18 mouse cellular contexts compared by ENCODE assay signal in genomic region chr7:89391281-89391680, GRCm38 (mm10). TPM values are rescaled to one million over a fixed set of nuclear protein-coding genes. Genes with fewer than 3 reads are reported as not detected.
DNase-seq lines count a peak whose midpoint lies in the region; ATAC-seq and TF ChIP-seq lines count a peak whose summit lies in the region.
"Had no signal": no experiment of that assay in that cellular context is flagged by ENCODE, and none has a peak within 500 bp of the region (broad histone marks: within the 10 kb centered on the region; RNA-seq: fewer than 3 reads in every experiment).

No protein-coding gene starts in this region.

- peak overlapping the region; percentile 39; the same call in 1 of the 2 replicates for H3K27ac ChIP-seq in intestine, embryonic 16.5 days (ENCODE audit: low read length)
- H3K27ac ChIP-seq in intestine, embryonic 15.5 days = no peak overlapping the region
- no peak overlapping the region for H3K27ac ChIP-seq in liver, embryonic 11.5 days (ENCODE audit: low read depth, low read length)
- no peak overlapping the region for H3K27ac ChIP-seq in liver, embryonic 12.5 days
- H3K27ac ChIP-seq in liver, postnatal 0 days (ENCODE audit: low read depth) = peak overlapping the region; percentile 59
- H3K27ac ChIP-seq in stomach, postnatal 0 days (replicated peaks) = peak overlapping the region; percentile 5; the same call in 1 of the 2 replicates
- H3K27ac ChIP-seq: embryonic facial prominence, embryonic 15.5 days; forebrain, embryonic 10.5 days; hindbrain, embryonic 10.5 days; hindbrain, embryonic 14.5 days had no signal

- no peaks in the 10 kb centered on the region for H3K27me3 ChIP-seq in intestine, embryonic 16.5 days (replicated peaks; ENCODE audit: control insufficient read depth, insufficient read depth, low read length)
- no peaks in the 10 kb centered on the region for H3K27me3 ChIP-seq in intestine, embryonic 15.5 days (replicated peaks)
- no peaks in the 10 kb centered on the region for H3K27me3 ChIP-seq in liver, embryonic 11.5 days (replicated peaks; ENCODE audit: control insufficient read depth, insufficient read depth, low read length)
- no peaks in the 10 kb centered on the region for H3K27me3 ChIP-seq in liver, embryonic 12.5 days (replicated peaks)
- no peaks in the 10 kb centered on the region for H3K27me3 ChIP-seq in liver, postnatal 0 days (ENCODE audit: insufficient read depth, low read length)
- no peaks in the 10 kb centered on the region for H3K27me3 ChIP-seq in stomach, postnatal 0 days (ENCODE audit: control insufficient read depth, insufficient read depth, low read length)
- H3K27me3 ChIP-seq: embryonic facial prominence, embryonic 15.5 days; heart, embryonic 12.5 days had no signal

- ATAC-seq in intestine, embryonic 16.5 days = no peak
- no peak for ATAC-seq in intestine, embryonic 15.5 days
- ATAC-seq in liver, embryonic 11.5 days (replicated peaks; ENCODE audit: low FRiP score) = no peak
- no peak for ATAC-seq in liver, embryonic 12.5 days
- peak; percentile 22; the same call in 1 of the 2 replicates for ATAC-seq in liver, postnatal 0 days
- no peak for ATAC-seq in stomach, postnatal 0 days (ENCODE audit: low FRiP score, low TSS enrichment)
- ATAC-seq: forebrain, embryonic 14.5 days had no signal

- H3K9me3 ChIP-seq in intestine, embryonic 16.5 days (ENCODE audit: control insufficient read depth, low read length) = no peaks in the 10 kb centered on the region
- no peaks in the 10 kb centered on the region for H3K9me3 ChIP-seq in intestine, embryonic 15.5 days
- H3K9me3 ChIP-seq in liver, embryonic 11.5 days (ENCODE audit: control insufficient read depth, low read length) = no peaks in the 10 kb centered on the region
- no peaks in the 10 kb centered on the region for H3K9me3 ChIP-seq in liver, embryonic 12.5 days (replicated peaks)
- H3K9me3 ChIP-seq in liver, postnatal 0 days (ENCODE audit: low read length) = no peaks in the 10 kb centered on the region
- H3K9me3 ChIP-seq in stomach, postnatal 0 days (ENCODE audit: control insufficient read depth, low read length) = no peaks in the 10 kb centered on the region
- H3K9me3 ChIP-seq: embryonic facial prominence, embryonic 15.5 days; forebrain, embryonic 10.5 days; heart, embryonic 12.5 days; hindbrain, embryonic 10.5 days had no signal

- no peak overlapping the region for H3K9ac ChIP-seq in intestine, embryonic 16.5 days (ENCODE audit: low read depth, low read length)
- H3K9ac ChIP-seq in intestine, embryonic 15.5 days = no peak overlapping the region
- no peak overlapping the region for H3K9ac ChIP-seq in liver, embryonic 11.5 days (ENCODE audit: low read depth, low read length)
- no peak overlapping the region for H3K9ac ChIP-seq in liver, embryonic 12.5 days
- H3K9ac ChIP-seq in liver, postnatal 0 days (replicated peaks) = no peak overlapping the region
- no peak overlapping the region for H3K9ac ChIP-seq in stomach, postnatal 0 days (ENCODE audit: low read length)
- H3K9ac ChIP-seq: embryonic facial prominence, embryonic 15.5 days; heart, embryonic 12.5 days; hindbrain, embryonic 14.5 days had no signal

- H3K4me2 ChIP-seq in intestine, embryonic 16.5 days (ENCODE audit: low read depth, low read length) = no peak overlapping the region
- no peak overlapping the region for H3K4me2 ChIP-seq in intestine, embryonic 15.5 days (replicated peaks)
- no peak overlapping the region for H3K4me2 ChIP-seq in liver, embryonic 11.5 days
- H3K4me2 ChIP-seq in liver, embryonic 12.5 days = no peak overlapping the region
- H3K4me2 ChIP-seq in liver, postnatal 0 days (ENCODE audit: low read depth, low read length) = peak overlapping the region; percentile 34; the same call in 1 of the 2 replicates
- no peak overlapping the region for H3K4me2 ChIP-seq in stomach, postnatal 0 days (replicated peaks; ENCODE audit: low read depth)
- H3K4me2 ChIP-seq: embryonic facial prominence, embryonic 15.5 days; heart, embryonic 12.5 days; hindbrain, embryonic 14.5 days had no signal

- no peak for TF ChIP-seq EP300 in liver, postnatal 0 days (IDR thresholded peaks at IDR 0.05; ENCODE audit: low read depth)
- no peak for TF ChIP-seq EP300 in stomach, postnatal 0 days (optimal IDR thresholded peaks at IDR 0.05)

- no peaks in the 10 kb centered on the region for H3K36me3 ChIP-seq in intestine, embryonic 16.5 days (ENCODE audit: control insufficient read depth, insufficient read depth, low read length)
- H3K36me3 ChIP-seq in intestine, embryonic 15.5 days = no peaks in the 10 kb centered on the region
- H3K36me3 ChIP-seq in liver, embryonic 11.5 days (ENCODE audit: control insufficient read depth, insufficient read depth, low read length) = no peaks in the 10 kb centered on the region
- no peaks in the 10 kb centered on the region for H3K36me3 ChIP-seq in liver, embryonic 12.5 days
- H3K36me3 ChIP-seq in liver, postnatal 0 days (replicated peaks; ENCODE audit: insufficient read depth, low read length) = no peaks in the 10 kb centered on the region
- H3K36me3 ChIP-seq in stomach, postnatal 0 days (ENCODE audit: control insufficient read depth, insufficient read depth, low read length) = no peaks in the 10 kb centered on the region
- H3K36me3 ChIP-seq: embryonic facial prominence, embryonic 15.5 days; forebrain, embryonic 10.5 days; hindbrain, embryonic 10.5 days had no signal

- peaks cover 22% of the 10 kb centered on the region for H3K4me1 ChIP-seq in intestine, embryonic 16.5 days (ENCODE audit: control insufficient read depth, insufficient read depth, low read length)
- H3K4me1 ChIP-seq in intestine, embryonic 15.5 days (replicated peaks) = peaks cover 16% of the 10 kb centered on the region
- H3K4me1 ChIP-seq in liver, embryonic 11.5 days (replicated peaks; ENCODE audit: control insufficient read depth, insufficient read depth, low read length) = no peaks in the 10 kb centered on the region; the same call in 1 of the 2 replicates
- no peaks in the 10 kb centered on the region for H3K4me1 ChIP-seq in liver, embryonic 12.5 days
- H3K4me1 ChIP-seq in liver, postnatal 0 days (ENCODE audit: insufficient read depth) = peaks cover 2% of the 10 kb centered on the region; the same call in 1 of the 2 replicates
- no peaks in the 10 kb centered on the region; the same call in 1 of the 2 replicates for H3K4me1 ChIP-seq in stomach, postnatal 0 days (replicated peaks; ENCODE audit: control insufficient read depth, insufficient read depth)
- H3K4me1 ChIP-seq: forebrain, embryonic 10.5 days; hindbrain, embryonic 10.5 days had no signal

- WGBS in intestine, embryonic 16.5 days = 83% methylated on average over 3 of the region's 3 CpGs
- 83% methylated on average over 3 of the region's 3 CpGs for WGBS in intestine, embryonic 15.5 days
- WGBS in liver, embryonic 11.5 days = 84% methylated on average over 3 of the region's 3 CpGs
- WGBS in liver, embryonic 12.5 days (ENCODE audit: insufficient replicate concordance) = 77% methylated on average over 3 of the region's 3 CpGs
- 72% methylated on average over 3 of the region's 3 CpGs for WGBS in liver, postnatal 0 days (ENCODE audit: insufficient replicate concordance)
- 77% methylated on average over 3 of the region's 3 CpGs for WGBS in stomach, postnatal 0 days

- no peak overlapping the region for H3K4me3 ChIP-seq in intestine, embryonic 16.5 days (ENCODE audit: low read length)
- H3K4me3 ChIP-seq in intestine, embryonic 15.5 days (replicated peaks) = no peak overlapping the region
- H3K4me3 ChIP-seq in liver, embryonic 11.5 days (ENCODE audit: low read depth, low read length) = no peak overlapping the region
- H3K4me3 ChIP-seq in liver, embryonic 12.5 days = no peak overlapping the region
- H3K4me3 ChIP-seq in liver, postnatal 0 days (ENCODE audit: low read depth, low read length) = no peak overlapping the region
- no peak overlapping the region for H3K4me3 ChIP-seq in stomach, postnatal 0 days (ENCODE audit: low read depth, low read length)
- H3K4me3 ChIP-seq: embryonic facial prominence, embryonic 15.5 days; erythroblast, embryonic 14.5 days; forebrain, embryonic 10.5 days; heart, embryonic 12.5 days; hindbrain, embryonic 10.5 days had no signal

- no peak for TF ChIP-seq CTCF in liver, postnatal 0 days (IDR thresholded peaks at IDR 0.05; ENCODE audit: low read depth)
- no peak for TF ChIP-seq CTCF in stomach, postnatal 0 days (IDR thresholded peaks at IDR 0.05; ENCODE audit: low read depth)

- DNase-seq in liver, embryonic 11.5 days (ENCODE audit: low spot score) = peak; percentile 5
- no peak for DNase-seq in liver, postnatal 0 days
- no peak for DNase-seq in stomach, postnatal 0 days (ENCODE audit: low spot score)
- DNase-seq in adrenal gland, postnatal 25 days = no peak
- DNase-seq: cerebellum, adult 11 months; cerebellum, adult 8-10 months; cerebellum, postnatal 14 days; embryo, embryonic 11 days had no signal

RNA-seq across cellular contexts. Expression of gene Tmem135, which starts 12.7 kb away (rescaled TPM):
- polyA plus RNA-seq in intestine, embryonic 16.5 days (2015; fragmentation: Nextera tagmentation; extraction: Ambion mirVana) = 54.6 and 63.1 TPM in 2 replicates
- polyA plus RNA-seq in intestine, embryonic 15.5 days (2015; fragmentation: Nextera tagmentation; extraction: Ambion mirVana) = 42.4 and 43.8 TPM in 2 replicates
- polyA plus RNA-seq in liver, embryonic 11.5 days (2014; fragmentation: Nextera tagmentation; extraction: Ambion mirVana) = 27.0 and 28.9 TPM in 2 replicates
- polyA plus RNA-seq in liver, embryonic 12.5 days (2016; fragmentation: Nextera tagmentation; extraction: Ambion mirVana) = 16.0 and 16.7 TPM in 2 replicates
- polyA plus RNA-seq in liver, postnatal 0 days (2015; fragmentation: Nextera tagmentation; extraction: Ambion mirVana) = 31.7 and 32.4 TPM in 2 replicates
- polyA plus RNA-seq in stomach, postnatal 0 days (2015; fragmentation: Nextera tagmentation; extraction: Ambion mirVana) = 21.0 and 21.2 TPM in 2 replicates
- 113 and 135 TPM in 2 replicates for total RNA-seq in adrenal gland, postnatal 25 days (2021)

RNA-seq across cellular contexts. Expression of gene Fzd4, which starts 12.9 kb away (rescaled TPM):
- 7.4 and 8.9 TPM in 2 replicates for polyA plus RNA-seq in intestine, embryonic 16.5 days (2015; fragmentation: Nextera tagmentation; extraction: Ambion mirVana)
- polyA plus RNA-seq in intestine, embryonic 15.5 days (2015; fragmentation: Nextera tagmentation; extraction: Ambion mirVana) = 9.1 and 9.5 TPM in 2 replicates
- polyA plus RNA-seq in liver, embryonic 11.5 days (2014; fragmentation: Nextera tagmentation; extraction: Ambion mirVana) = 7.8 and 8.3 TPM in 2 replicates
- polyA plus RNA-seq in liver, embryonic 12.5 days (2016; fragmentation: Nextera tagmentation; extraction: Ambion mirVana) = 3.5 and 4.5 TPM in 2 replicates
- 4.5 and 4.7 TPM in 2 replicates for polyA plus RNA-seq in liver, postnatal 0 days (2015; fragmentation: Nextera tagmentation; extraction: Ambion mirVana)
- polyA plus RNA-seq in stomach, postnatal 0 days (2015; fragmentation: Nextera tagmentation; extraction: Ambion mirVana) = 7.5 and 8.1 TPM in 2 replicates
- 28.5 and 36.0 TPM in 2 replicates for total RNA-seq in adrenal gland, postnatal 25 days (2021)
- polyA plus RNA-seq: erythroblast, embryonic 14.5 days had no signal

Comparison
In these comparisons a context has a peak if more than half of its experiments do, and no peak if none do; other contexts are left out.
1. H3K27ac ChIP-seq: peak in intestine, embryonic 16.5 days (single experiment), liver, postnatal 0 days (single experiment) and stomach, postnatal 0 days (single experiment); none in intestine, embryonic 15.5 days (single experiment), liver, embryonic 11.5 days (single experiment) and liver, embryonic 12.5 days (single experiment).